Mouse (Mus musculus): ENCODE measurements around the gene Tmem131.

Tmem131 gene

DNA sequence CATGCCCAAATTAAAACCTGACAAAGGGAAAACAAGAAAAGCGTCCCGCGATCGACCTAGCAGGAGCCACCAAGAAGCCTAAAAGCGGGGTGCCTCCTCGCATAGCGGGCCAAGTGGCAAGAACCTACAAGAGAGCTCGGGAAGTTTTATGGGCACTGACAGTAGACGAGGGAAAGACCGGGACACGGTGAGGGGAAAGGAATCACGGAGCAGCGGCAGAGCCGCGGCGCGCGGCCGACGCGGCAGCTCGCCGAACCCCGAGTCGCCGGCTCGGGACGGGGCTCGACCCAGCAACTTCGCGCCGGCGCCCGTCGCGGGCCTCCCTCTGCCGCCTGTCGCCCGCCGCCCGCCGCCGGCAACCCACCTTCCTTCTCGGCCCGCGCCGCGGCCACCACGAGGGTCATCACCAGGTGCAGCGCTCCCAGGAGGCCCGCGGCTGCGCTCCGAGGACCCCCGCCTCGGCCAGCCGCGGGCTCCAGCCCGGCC is 4.6 kb downstream of the Tmem131 start:
- no peak for DNase-seq (ENCODE audit: low spot score in 2 of 2)

DNA sequence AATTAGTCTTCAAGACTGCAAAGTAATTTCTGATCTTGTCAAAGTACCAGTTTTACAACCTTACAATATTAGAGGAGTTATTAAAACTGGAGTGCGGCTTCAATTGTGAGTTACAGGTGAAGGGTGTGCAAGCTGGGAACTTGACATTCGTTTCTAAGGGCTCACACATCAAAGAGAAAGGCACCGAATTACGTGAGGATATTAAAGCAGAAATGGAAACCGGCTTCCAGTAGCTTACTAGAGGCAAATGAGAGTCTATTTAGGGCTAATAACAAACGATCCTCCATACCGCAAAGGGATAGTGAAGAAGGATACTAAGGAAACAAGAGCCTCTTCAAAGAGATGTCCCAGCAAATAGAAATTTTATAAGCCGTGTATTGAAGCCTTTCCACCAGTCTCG is 5.1 kb downstream of the Tmem131 start:
- DNase-seq (ENCODE audit: low spot score in 2 of 2), result no peak

DNA sequence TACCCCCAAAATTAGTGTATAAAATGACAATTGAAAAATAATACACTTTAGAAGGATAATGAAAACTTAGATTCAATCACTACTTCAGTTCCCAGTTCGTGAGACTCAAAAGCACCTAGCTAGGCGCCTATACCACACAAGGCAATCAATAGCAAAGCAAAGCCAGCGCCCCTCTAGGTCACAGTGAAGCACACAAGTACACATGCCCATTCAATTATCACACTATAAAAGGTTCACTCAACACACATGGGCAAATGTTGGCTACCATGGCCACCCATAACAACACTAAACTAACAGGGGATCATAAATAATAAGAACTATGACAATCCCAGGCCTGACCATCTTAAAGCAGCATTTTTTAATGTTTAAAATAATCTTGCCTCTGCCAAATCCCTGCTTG is 5.8 kb downstream of the Tmem131 start:
- no peak for DNase-seq (ENCODE audit: low spot score in 2 of 2)

DNA sequence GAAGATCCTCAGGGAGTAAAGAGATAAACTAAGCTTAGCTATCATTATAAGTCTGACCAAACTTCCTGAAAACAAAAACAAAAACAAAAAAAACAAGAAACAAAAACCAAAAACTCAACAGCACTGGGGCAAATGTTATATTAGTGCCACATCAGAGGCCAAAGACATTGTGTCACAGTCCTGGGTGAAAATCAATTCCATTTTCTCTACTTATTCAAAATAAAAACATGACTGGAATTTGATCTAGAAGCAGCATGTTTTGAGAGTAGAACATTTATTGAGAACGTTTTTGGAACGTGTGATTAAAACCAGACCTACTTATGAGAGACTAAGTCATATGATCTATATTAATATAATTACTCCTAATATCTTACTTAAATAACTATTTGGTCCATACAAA is 6.5 kb downstream of the Tmem131 start:
- no peak for DNase-seq (ENCODE audit: low spot score in 2 of 2)

DNA sequence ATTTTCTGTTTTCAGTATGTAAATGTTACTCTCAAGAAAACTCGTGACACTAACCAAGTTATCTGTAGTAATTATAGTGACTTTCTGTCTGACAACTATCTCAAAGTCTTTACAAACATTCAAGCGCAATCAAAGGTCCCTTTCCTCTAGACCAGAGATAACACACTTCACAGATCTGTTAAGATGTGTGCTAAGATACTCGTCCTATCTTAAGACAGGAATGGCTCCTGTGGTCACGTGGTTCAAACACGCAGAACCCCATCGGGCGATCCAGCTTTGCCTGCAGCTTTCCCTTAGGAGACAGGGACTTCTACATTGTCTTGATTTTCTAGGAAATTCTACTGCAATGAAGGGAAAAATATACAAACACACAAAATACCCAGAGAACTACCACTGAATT is 6.9 kb downstream of the Tmem131 start:
- no peak for DNase-seq (ENCODE audit: low spot score in 2 of 2)

DNA sequence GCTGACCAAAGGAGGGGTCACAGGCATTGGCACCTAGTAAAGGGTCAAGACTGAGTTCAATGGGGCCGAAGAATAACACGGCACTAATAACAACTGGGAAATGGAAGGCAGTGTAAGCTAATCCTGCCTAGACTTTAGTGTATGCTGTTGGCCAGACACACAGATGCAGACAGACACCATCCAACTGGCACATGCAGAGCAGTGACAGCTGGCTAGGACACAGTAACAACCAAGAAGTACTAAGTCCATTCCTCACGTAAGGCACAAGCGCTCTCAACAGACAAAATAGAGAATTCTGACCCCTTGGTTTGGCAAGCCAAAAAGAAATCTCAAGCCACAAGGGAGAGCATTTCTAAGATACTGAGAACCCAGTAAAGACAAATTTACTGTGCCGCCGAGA is 8.7 kb downstream of the Tmem131 start:
- no peak for DNase-seq (ENCODE audit: low spot score in 2 of 2)

DNA sequence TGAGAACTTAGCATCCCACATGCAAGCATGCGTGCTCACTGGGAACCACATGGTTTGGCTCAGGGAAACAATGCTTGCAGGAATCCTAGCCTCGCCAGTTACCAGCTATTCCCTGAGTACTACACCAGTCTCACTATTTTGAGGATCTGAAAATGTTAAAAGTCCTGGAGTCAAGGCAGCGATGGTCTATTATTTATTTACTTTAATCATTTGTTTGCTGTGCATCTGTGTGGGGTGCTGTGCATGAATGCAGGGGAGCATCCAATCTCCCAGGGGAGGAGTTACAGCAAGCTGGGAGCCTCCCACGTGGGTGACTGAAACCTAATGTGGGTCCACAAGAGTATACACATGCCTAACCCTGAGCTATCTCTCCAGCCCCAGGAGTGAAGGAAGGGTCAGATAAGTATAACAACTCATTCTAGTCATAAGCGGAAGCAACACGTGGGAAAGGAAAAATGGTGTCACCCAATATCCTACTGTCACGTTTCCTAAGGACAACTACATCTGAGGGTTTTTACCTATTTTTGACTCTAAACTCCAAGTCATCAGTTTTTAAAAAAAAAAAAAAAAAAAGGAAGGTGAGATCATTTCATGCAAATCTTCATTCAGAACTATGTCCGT is 9.4 kb downstream of the Tmem131 start:
- no peak for DNase-seq (ENCODE audit: low spot score in 2 of 2)

DNA sequence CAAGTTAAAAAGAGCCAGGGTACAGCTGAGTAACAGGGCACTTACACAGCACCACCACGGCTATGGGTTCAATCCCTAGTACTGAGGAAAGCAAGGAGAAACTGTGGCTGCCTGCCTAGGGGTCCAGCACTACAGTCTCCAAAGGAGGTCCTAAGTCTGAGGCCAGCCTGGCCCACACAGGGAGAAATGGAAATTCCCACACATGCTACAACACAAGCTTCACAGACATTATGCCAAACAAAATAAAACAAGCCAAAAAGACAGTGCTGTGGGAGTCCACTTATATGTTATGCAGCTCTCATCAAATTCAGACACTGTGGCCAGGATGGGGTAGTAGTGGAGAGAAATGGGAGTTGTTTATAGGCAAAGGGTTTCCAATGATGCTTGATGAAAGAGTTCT is 11.2 kb downstream of the Tmem131 start:
- no peak for DNase-seq (ENCODE audit: low spot score in 2 of 2)

DNA sequence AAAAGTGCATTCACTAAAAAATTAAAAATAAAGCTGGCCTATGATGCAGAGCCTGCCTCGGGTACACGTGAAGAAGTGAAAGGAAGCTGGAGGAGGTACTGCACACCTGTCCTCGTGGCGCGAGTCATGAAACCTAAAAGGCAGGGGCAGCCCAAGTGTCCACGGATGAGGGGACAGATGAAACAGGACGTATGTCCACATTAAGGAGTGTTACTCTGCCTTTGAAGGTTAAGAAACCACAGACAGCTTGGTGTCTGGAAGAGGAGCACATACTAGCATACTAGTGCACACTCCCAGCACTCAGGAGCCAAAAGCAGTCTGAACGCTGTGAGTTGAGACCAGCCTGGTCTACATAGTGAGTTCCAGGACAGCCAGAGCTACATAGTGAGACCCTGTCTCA is 12.6 kb downstream of the Tmem131 start:
- DNase-seq (ENCODE audit: low spot score in 2 of 2), result no peak

DNA sequence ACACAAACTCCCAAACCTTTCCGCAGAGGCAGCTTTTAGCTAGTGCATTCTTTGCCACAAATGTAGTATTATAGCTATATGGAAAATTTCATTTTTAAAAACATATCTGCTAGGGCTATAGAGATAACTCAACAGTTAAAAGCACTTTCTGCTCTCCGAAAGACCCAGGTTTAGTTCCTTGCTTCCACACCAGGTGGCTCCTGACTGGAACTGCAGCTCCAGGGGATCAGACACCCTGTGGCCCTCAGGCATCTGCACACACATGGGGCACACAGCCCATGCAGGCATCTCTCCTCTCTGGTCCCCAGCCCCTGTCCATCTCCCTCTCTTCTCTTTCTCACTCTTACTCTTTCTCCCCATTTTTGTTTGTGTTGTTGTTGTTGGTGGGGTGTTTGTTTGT is 13.5 kb downstream of the Tmem131 start:
- DNase-seq (ENCODE audit: low spot score in 2 of 2), result no peak

DNA sequence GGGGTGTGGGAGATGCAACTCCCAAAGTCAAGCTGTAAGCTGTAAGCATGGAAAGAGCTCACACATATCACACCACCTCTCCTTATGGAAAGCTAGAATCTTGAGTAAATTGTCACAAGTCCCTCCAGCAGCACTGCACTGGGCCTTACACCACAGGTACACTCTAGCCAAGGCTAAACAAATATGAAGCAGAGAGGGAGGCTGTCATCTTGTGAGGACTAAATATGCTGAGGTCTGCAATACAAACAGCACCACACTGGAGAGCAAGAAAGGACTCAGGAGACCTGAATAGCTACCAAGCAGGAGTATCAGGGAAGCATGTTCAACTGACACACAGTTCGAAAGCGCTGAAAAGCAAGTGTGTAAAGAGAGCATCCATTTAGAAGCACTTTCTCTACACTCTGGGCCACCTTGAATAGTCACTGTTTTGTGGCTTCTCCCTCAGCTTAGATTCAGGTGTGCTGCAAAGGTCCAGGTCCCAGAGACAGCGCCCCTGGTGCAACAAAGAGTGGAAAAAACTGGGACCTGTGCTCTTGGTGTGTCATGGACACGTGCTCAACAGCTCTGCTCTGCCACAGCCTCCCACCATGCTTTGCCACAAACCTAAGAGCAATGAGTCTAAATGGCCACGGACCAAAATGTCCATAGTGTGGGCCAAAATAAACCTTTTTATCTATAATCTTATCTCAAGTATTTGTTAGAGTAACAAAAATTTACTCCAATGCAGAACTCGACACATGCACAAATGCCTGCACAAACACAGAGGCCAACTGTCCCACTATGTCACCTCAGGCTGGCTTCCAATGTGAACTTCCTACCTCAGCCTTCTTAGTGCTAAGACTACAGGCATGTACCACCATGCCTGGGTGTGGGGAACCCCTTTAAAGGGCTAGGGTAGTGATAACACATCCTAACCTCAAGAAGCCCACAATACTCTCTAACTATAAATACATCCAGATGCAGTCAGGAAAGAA is 14.8 kb downstream of the Tmem131 start:
- no peak for DNase-seq (ENCODE audit: low spot score in 2 of 2)

DNA sequence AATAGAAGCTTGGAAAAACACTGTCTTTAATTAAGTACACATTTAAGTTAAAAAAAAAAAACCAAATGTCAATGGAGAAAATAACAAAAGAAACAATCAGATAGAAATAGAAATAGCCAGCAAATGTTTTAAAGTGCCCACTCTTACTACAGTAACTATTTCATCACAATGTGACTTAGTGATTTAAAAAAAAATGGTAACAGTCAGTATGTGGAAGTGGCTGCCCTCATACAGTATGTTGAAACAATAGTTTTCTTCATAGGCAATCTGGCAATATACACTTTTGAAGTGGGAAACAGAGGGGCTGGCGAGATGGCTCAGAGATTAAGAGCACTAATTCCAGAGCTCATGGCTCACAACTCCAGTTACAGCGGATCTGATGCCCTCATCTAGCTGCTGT is 15.9 kb downstream of the Tmem131 start:
- DNase-seq (ENCODE audit: low spot score in 2 of 2), result no peak

DNA sequence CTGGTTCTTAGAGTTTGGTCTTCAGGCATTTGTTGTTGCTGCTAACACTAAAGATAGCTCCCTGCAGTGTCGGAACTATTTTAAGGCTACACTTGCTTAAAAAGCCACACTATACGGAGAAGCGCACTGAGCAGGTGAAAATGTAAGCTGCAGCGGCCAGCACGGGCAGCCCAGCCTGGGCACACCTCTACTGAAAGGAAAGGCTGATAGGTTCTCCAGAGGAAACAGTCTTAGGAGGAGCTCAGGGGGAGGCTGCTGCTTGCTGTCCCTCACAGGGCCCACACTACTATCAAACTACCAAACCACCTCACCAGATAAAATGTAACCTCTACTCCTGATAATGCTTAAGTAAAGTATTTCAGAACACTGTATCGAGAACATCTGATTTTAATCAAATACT is 16.7 kb downstream of the Tmem131 start:
- no peak for DNase-seq (ENCODE audit: low spot score in 2 of 2)

DNA sequence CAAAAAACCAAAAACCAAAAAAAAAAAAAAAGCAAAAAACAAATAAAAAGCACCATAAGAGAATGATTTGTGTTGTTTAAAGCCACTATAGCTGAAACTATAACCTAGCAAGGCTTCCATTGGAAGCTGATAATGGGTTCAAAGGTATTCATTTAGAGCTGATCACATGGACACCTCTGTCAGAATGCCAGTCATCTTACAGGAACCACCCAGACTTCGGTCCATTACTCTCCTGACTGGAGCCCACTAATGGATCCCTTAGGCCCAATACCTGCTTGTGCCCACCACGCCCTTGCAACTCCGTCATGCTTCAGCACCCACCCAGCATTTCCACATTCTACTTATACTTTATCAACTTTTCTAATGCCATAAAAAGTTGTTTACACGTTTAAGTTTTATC is 17.2 kb downstream of the Tmem131 start:
- DNase-seq (ENCODE audit: low spot score in 2 of 2), result no peak

DNA sequence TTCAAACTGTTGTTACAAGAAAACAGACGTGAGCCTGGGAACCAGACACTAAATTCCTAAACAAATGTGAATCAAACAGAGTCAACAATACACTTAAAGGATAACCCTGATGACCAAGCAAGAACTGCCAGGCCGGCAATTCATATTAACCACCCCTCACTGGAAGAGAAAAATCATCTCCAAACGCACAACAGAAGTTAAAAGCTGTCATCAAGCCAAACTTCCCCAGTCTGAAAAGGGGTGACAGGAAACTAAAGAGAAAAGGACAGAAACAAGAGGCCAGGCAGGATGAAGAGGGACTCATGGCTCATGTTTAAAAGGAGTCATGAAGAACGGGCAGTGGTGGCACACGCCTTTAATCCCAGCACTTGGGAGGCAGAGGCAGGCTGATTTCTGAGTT is 17.7 kb downstream of the Tmem131 start:
- no peak for DNase-seq (ENCODE audit: low spot score in 2 of 2)

DNA sequence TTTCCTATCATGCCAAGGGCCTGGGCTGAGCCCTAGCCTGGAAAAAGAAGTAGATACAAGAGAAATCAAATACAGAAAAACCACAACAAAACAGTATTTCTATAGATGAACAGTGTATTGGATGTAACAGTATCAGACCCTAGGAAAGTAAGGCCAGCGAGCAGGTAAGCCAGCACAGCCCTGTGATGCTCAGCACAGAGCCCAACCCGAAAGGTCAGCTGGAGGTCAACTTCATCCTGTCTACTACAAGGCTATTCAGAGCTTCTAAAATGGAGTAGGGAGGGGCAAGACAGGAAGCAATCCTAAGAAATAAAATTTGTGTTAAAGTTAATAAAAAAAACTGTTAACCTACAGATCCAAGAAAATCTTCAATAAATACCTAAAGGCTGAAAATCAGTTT is 18.6 kb downstream of the Tmem131 start:
- no peak for DNase-seq (ENCODE audit: low spot score in 2 of 2)

DNA sequence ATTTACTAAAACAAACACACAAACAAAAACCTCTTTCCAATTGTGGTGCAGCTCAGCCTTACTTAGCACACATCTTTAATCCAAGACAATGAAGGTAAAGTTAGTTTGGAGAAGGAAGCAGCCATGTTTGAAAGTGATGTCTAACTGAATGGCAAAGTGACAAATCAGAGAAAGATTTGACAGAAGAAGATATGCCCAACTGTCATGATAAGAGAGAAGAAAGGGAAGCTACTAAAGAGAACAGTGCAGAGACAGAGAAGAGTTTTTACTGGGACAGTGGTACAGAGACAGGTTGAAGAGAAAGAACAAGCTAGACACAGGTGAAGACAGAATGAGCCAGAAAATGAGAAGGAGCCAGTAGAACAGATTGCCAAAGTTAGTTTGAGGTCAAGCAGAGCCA is 19.6 kb downstream of the Tmem131 start:
- DNase-seq (ENCODE audit: low spot score in 2 of 2), result no peak

DNA sequence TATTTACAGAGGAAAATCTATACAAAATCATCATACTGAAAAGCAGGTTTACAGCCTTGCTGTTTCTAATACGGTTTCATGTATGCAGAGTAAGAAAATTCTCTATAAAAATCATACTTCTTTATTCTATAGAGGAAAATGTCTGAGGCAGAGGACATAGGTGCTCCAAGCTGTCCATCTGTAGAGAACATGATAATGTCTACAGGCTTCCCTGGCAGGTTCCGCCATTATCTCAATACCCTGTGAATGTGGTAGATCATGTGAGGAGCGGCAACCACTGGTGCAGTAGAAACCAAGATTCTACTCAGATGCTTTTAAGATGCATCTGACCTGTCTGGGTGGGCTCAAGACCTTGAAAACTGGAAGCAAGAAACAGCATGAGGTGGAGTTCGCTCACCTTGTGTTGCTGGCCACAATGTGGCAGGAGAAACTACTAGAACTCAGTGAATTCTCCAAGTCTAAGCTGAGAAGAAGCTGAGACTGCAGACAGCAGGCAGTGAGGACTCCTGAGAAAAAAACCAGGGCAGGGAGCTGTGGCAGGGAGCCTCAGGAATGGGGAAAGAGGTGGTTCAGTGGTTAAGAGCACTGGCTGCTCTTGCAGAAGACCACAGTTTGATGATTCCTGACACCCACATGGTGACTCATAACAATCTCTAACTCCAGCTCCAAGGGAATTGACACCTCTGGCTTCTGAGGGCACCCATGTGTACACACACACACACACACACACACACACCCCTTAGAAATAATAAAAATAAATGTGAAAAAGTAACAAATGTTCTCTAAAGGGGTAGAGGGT is 20.6 kb downstream of the Tmem131 start:
- DNase-seq (ENCODE audit: low spot score in 2 of 2), result no peak

DNA sequence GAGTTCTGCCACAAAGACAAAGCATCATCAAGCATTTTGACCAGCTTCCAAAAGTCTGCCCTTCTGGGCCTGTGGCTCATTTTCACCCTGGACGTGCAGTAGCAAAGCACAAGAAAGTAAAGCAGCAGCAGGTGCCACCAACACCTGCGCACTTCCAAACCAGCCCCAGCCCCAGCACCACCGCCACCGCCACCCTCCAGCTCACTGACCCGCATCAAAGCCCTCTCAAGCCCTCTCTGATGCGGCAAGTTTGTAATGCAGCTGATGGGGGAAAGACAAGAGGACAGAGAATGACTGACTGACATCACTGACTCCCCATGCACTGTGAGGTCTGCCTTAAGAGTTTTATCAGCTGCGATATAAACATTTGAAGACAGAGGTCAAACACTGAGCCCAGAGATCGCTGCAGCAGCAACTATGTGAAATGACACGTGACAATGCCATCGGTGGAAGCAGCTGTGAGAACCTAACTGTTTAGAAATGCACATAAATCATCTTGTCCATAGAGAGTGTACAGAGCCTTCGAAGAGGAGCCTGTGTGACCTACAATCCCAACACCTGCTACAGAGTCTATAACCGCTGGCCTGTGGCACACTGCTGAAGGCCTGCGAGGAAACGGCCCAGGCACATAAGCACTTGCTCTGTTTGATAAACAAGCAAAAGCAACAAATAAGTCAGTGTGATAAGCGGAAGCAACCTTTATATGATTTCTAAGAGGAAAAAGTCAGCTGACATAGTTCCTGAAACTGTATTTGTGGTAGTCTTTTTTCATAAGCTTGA is 21.7 kb downstream of the Tmem131 start:
- DNase-seq (ENCODE audit: low spot score in 2 of 2), result no peak

DNA sequence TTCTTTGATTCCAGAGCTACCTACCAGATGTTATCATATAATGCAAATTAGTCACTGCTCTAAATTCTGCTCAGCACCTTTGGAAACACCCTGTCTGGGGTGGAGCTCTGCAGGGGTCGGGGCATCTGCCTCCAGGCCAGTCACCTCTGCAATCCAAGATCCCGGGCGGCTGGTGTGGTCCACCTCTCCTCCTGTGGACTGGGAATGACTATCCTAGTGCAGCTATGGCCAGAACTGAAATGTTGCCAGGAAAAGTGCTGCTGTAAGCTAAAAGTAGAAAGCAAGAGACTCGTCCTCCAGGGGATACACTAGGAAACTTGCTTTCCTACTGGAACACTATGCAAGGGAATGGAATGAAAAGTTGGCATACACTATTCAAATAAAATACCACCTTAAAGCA is 22.7 kb downstream of the Tmem131 start:
- no peak for DNase-seq (ENCODE audit: low spot score in 2 of 2)

DNA sequence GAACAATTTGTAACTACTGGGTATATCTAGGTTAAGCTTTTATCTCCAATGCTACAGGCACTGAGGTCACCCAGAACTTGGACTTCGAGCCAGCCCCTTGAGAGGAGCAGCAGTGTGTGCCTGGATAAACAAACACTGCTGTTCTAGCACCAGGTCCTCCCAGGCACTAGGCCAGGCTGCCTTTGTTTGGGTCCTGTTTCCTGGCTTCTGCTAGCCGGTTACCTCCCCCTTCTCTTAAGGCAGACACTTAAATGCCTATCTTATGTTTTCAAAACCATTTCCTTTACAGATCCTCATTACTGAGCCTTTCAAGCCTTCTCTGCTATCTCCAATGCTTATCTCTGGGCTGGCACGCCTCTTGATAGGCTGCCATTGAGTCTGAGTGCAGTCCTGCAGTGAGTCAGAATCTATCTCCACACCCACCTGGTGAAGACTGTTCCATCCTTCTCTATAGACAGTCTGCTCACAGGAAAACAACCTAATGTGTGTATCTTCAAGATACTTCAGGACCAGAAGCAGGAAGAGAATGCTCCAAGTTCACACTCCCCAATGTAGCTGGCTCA is 23.2 kb downstream of the Tmem131 start:
- peak; percentile 39 to 49 for DNase-seq (ENCODE audit: low spot score in 2 of 2)

Data from right cerebral cortex, adult 2 months (tissue).